Mouse (Mus musculus): Measurements from ENCODE around the gene Mrpl35. TPM values are rescaled to one million over a fixed set of nuclear protein-coding genes. Genes with fewer than 3 reads are reported as not detected.
A peak's percentile ranks its signal among the peaks of the same experiment; 100 is the strongest.

Mrpl35 gene
- polyA plus RNA-seq, 1 experiment from 2014 or later: 54.2 TPM

GRCm38 (mm10) chr6:71804061-71804829 lies 22.5 kb downstream of the Mrpl35 start:
- Histone ChIP-seq H3K4me3 (ENCODE audit: low read length) (no peak overlapping the region), H3K9ac (ENCODE audit: low read length) (no peak overlapping the region), H3K27ac (ENCODE audit: low read length) (no peak overlapping the region), H3K27me3 (ENCODE audit: control insufficient read depth, insufficient read depth, low read depth, low read length) (no peaks in the 10 kb centered on the region), H3K4me2 (ENCODE audit: low read depth, low read length) (no peak overlapping the region), H3K36me3 (ENCODE audit: control insufficient read depth, insufficient read depth, low read length) (no peaks in the 10 kb centered on the region), H3K9me3 (ENCODE audit: control insufficient read depth, low read length) (no peaks in the 10 kb centered on the region), H3K4me1 (replicated peaks; ENCODE audit: control insufficient read depth, insufficient read depth, low read length) (no peaks in the 10 kb centered on the region)
- 18% methylated on average over 12 of the region's 12 CpGs for WGBS
- ATAC-seq (ENCODE audit: low read depth): peak; percentile 89

- no peak overlapping the region for H3K27ac ChIP-seq (ENCODE audit: low read length)
- no peaks in the 10 kb centered on the region for H3K27me3 ChIP-seq (ENCODE audit: control insufficient read depth, insufficient read depth, low read depth, low read length)
- WGBS: 87% methylated on average over 1 of the region's 1 CpGs
- H3K4me1 ChIP-seq (replicated peaks; ENCODE audit: control insufficient read depth, insufficient read depth, low read length): no peaks in the 10 kb centered on the region
- no peak overlapping the region for H3K9ac ChIP-seq (ENCODE audit: low read length)
- H3K4me2 ChIP-seq (ENCODE audit: low read depth, low read length): no peak overlapping the region
- ATAC-seq (ENCODE audit: low read depth): no peak
- no peaks in the 10 kb centered on the region for H3K9me3 ChIP-seq (ENCODE audit: control insufficient read depth, low read length)
- H3K4me3 ChIP-seq (ENCODE audit: low read length): no peak overlapping the region
- H3K36me3 ChIP-seq (ENCODE audit: control insufficient read depth, insufficient read depth, low read length): no peaks in the 10 kb centered on the region
Observed at GRCm38 (mm10) chr6:71803609-71804008, 23.2 kb downstream of the Mrpl35 start.

DNA sequence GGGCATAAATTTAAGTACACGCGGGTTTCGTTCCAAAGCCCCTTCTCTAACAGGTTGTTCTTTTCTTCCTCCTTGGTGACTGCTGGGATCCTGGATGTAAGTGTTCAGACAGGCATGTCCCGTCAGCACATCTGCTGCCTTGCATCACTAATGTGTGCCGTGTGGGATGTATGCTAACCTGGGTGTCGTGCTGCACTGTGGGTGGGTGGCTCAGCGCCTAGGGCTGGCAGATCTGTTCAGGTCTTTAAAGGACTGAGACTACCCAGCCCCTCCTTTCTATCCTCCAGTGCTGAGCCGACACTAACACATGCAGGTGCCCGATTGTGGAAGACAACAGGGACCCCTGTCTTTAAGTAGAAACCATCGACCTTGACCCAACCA lies 25.1 kb downstream of the Mrpl35 start:
- Histone ChIP-seq H3K27ac (ENCODE audit: low read length) (no peak overlapping the region), H3K9ac (ENCODE audit: low read length) (no peak overlapping the region), H3K36me3 (ENCODE audit: control insufficient read depth, insufficient read depth, low read length) (no peaks in the 10 kb centered on the region), H3K4me2 (ENCODE audit: low read depth, low read length) (no peak overlapping the region), H3K4me1 (replicated peaks; ENCODE audit: control insufficient read depth, insufficient read depth, low read length) (no peaks in the 10 kb centered on the region), H3K27me3 (ENCODE audit: control insufficient read depth, insufficient read depth, low read depth, low read length) (no peaks in the 10 kb centered on the region), H3K4me3 (ENCODE audit: low read length) (no peak overlapping the region), H3K9me3 (ENCODE audit: control insufficient read depth, low read length) (no peaks in the 10 kb centered on the region)
- WGBS: 69% methylated on average over 10 of the region's 10 CpGs
- ATAC-seq (ENCODE audit: low read depth): no peak

GRCm38 (mm10) chr6:71801011-71801713 lies 25.6 kb downstream of the Mrpl35 start:
- H3K27ac ChIP-seq (ENCODE audit: low read length): no peak overlapping the region
- no peak overlapping the region for H3K9ac ChIP-seq (ENCODE audit: low read length)
- H3K4me2 ChIP-seq (ENCODE audit: low read depth, low read length): no peak overlapping the region
- H3K27me3 ChIP-seq (ENCODE audit: control insufficient read depth, insufficient read depth, low read depth, low read length): no peaks in the 10 kb centered on the region
- no peak overlapping the region for H3K4me3 ChIP-seq (ENCODE audit: low read length)
- no peaks in the 10 kb centered on the region for H3K9me3 ChIP-seq (ENCODE audit: control insufficient read depth, low read length)
- WGBS: 44% methylated on average over 7 of the region's 7 CpGs
- ATAC-seq (ENCODE audit: low read depth): no peak
- H3K4me1 ChIP-seq (replicated peaks; ENCODE audit: control insufficient read depth, insufficient read depth, low read length): no peaks in the 10 kb centered on the region
- H3K36me3 ChIP-seq (ENCODE audit: control insufficient read depth, insufficient read depth, low read length): no peaks in the 10 kb centered on the region

DNA sequence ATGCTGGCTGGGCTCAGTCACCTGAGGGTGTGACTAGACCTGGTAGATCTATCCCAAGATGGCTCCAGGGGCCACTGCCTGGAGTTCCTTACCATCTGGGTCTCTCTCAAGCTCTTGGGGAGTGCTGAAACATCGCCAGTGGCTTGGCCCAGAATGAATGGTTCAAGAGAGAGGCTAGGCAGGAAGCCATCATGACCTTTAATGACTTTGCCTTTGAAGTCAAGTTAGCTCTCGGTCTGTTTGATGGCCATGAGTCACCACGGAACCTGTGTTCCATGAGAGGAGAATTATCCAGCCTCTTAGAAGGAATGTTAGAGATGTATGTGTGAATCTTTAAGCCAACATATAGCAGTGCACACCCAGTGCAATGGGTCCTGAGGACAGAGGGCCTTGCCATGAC lies 27.4 kb downstream of the Mrpl35 start:
- Histone ChIP-seq H3K9me3 (ENCODE audit: control insufficient read depth, low read length) (no peaks in the 10 kb centered on the region), H3K9ac (ENCODE audit: low read length) (no peak overlapping the region), H3K27me3 (ENCODE audit: control insufficient read depth, insufficient read depth, low read depth, low read length) (no peaks in the 10 kb centered on the region), H3K4me2 (ENCODE audit: low read depth, low read length) (no peak overlapping the region), H3K36me3 (ENCODE audit: control insufficient read depth, insufficient read depth, low read length) (no peaks in the 10 kb centered on the region), H3K4me3 (ENCODE audit: low read length) (no peak overlapping the region), H3K4me1 (replicated peaks; ENCODE audit: control insufficient read depth, insufficient read depth, low read length) (no peaks in the 10 kb centered on the region), H3K27ac (ENCODE audit: low read length) (no peak overlapping the region)
- ATAC-seq (ENCODE audit: low read depth): no peak
- WGBS: 50% methylated on average over 3 of the region's 3 CpGs

DNA sequence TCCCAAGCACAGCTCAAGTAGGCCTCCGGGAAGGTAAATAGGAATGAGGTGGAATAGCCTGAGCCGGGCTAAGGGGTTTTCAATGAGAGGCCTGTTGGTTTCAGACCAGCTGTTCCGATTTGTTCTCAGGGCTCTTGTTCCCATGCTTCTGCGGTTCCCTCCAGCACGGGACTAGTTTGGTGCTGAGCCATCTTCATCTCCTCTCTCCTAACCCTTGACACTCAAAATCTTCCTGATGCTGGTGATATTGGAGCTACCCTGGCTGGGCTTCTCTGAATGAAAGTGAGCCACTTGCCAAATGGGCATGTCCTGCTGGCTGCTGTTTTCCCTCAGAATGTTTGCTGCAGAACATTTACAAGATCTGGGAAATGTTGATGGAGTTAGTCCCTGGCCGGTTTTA lies 35.0 kb downstream of the Mrpl35 start:
- Histone ChIP-seq H3K9me3 (ENCODE audit: control insufficient read depth, low read length) (no peaks in the 10 kb centered on the region), H3K27me3 (ENCODE audit: control insufficient read depth, insufficient read depth, low read depth, low read length) (no peaks in the 10 kb centered on the region), H3K4me2 (ENCODE audit: low read depth, low read length) (no peak overlapping the region), H3K4me3 (ENCODE audit: low read length) (no peak overlapping the region), H3K9ac (ENCODE audit: low read length) (no peak overlapping the region), H3K27ac (ENCODE audit: low read length) (no peak overlapping the region), H3K36me3 (ENCODE audit: control insufficient read depth, insufficient read depth, low read length) (no peaks in the 10 kb centered on the region), H3K4me1 (replicated peaks; ENCODE audit: control insufficient read depth, insufficient read depth, low read length) (no peaks in the 10 kb centered on the region)
- WGBS: 75% methylated on average over 6 of the region's 6 CpGs
- no peak for ATAC-seq (ENCODE audit: low read depth)

GRCm38 (mm10) chr6:71788348-71788747 lies 38.4 kb downstream of the Mrpl35 start:
- no peak for ATAC-seq (ENCODE audit: low read depth)
- no peak overlapping the region for H3K4me2 ChIP-seq (ENCODE audit: low read depth, low read length)
- no peaks in the 10 kb centered on the region for H3K27me3 ChIP-seq (ENCODE audit: control insufficient read depth, insufficient read depth, low read depth, low read length)
- H3K27ac ChIP-seq (ENCODE audit: low read length): no peak overlapping the region
- H3K4me1 ChIP-seq (replicated peaks; ENCODE audit: control insufficient read depth, insufficient read depth, low read length): no peaks in the 10 kb centered on the region
- H3K36me3 ChIP-seq (ENCODE audit: control insufficient read depth, insufficient read depth, low read length): no peaks in the 10 kb centered on the region
- H3K9me3 ChIP-seq (ENCODE audit: control insufficient read depth, low read length): no peaks in the 10 kb centered on the region
- no peak overlapping the region for H3K4me3 ChIP-seq (ENCODE audit: low read length)
- WGBS: 52% methylated on average over 9 of the region's 9 CpGs
- no peak overlapping the region for H3K9ac ChIP-seq (ENCODE audit: low read length)

DNA sequence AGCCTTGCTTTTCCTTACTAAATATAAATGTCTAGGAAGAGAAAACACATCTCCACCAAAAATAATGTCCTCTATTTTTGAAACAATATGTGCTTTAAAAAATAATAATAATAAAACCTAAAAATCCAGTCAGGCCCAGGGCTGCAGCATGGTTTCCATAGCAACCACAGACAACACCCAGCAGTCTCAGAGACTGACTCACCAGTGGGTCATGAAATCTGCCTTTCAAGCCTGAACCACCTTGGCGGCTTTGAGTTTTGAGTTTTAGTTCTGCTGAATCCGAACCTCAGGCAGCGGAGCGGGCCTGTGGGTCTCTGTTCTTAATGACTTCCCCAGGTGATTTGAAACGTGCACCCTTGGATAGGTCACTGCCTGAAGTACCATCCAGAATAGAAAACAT lies 43.6 kb downstream of the Mrpl35 start:
- Histone ChIP-seq H3K4me1 (replicated peaks; ENCODE audit: control insufficient read depth, insufficient read depth, low read length) (no peaks in the 10 kb centered on the region), H3K27ac (ENCODE audit: low read length) (no peak overlapping the region), H3K9ac (ENCODE audit: low read length) (no peak overlapping the region), H3K27me3 (ENCODE audit: control insufficient read depth, insufficient read depth, low read depth, low read length) (no peaks in the 10 kb centered on the region), H3K4me2 (ENCODE audit: low read depth, low read length) (no peak overlapping the region), H3K9me3 (ENCODE audit: control insufficient read depth, low read length) (no peaks in the 10 kb centered on the region), H3K4me3 (ENCODE audit: low read length) (no peak overlapping the region), H3K36me3 (ENCODE audit: control insufficient read depth, insufficient read depth, low read length) (no peaks in the 10 kb centered on the region)
- no peak for ATAC-seq (ENCODE audit: low read depth)
- 85% methylated on average over 5 of the region's 5 CpGs for WGBS

DNA sequence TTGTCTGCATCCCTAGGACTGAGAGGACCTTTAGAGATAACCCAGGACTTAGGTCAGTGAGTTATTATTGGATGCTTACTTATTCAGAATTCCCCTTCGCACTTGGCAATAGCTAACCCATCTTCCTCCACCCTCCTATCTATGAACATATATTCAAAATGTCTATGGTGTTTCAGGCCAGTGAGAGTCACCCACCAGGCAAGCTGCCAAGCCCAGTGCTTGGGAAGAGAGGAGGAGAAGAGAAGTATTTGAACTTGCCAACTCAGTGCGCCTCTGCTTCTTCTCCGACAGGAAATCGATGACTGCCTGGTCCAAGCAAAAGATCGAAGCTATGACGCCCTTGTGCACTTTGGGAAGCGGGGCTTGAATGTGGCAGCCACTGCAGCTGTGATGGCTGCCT lies 46.3 kb downstream of the Mrpl35 start:
- Histone ChIP-seq H3K9ac (ENCODE audit: low read length) (no peak overlapping the region), H3K4me3 (ENCODE audit: low read length) (no peak overlapping the region), H3K4me2 (ENCODE audit: low read depth, low read length) (no peak overlapping the region), H3K4me1 (replicated peaks; ENCODE audit: control insufficient read depth, insufficient read depth, low read length) (no peaks in the 10 kb centered on the region), H3K36me3 (ENCODE audit: control insufficient read depth, insufficient read depth, low read length) (no peaks in the 10 kb centered on the region), H3K27me3 (ENCODE audit: control insufficient read depth, insufficient read depth, low read depth, low read length) (no peaks in the 10 kb centered on the region), H3K27ac (ENCODE audit: low read length) (no peak overlapping the region), H3K9me3 (ENCODE audit: control insufficient read depth, low read length) (no peaks in the 10 kb centered on the region)
- WGBS: 73% methylated on average over 7 of the region's 7 CpGs
- ATAC-seq (ENCODE audit: low read depth): no peak

Measured in lung, embryonic 16.5 days (tissue).